Mouse (Mus musculus) ES-E14 (cell line): ENCODE measurements at regions not wholly inside any gene's neighbourhood (a gene's known extent, or its start where the extent isn't known, plus 50 kb on each side); places are given as distances from the start of the nearest gene placed in this dataset.
"Not testable (repeated sequence)": the region's sequence is repeated elsewhere in the genome, so short reads cannot be mapped to it uniquely, and the experiment has no call there.

Experiments used
- DNase-seq: peaks from one replicate; pipeline ENCODE4 v3.0.0-alpha.2; 2013; ENCODE audit warnings: low read depth, low spot score
- H3K27ac ChIP-seq: 2 replicates; pipeline ENCODE4 v1.5.1; 2012; ENCODE audit warnings: low read depth, mild to moderate bottlenecking, low read length, moderate library complexity, mixed read lengths; ENCODE audit not compliant: poor library complexity, insufficient read depth, severe bottlenecking
- H3K36me3 ChIP-seq: 2 replicates; pipeline ENCODE4 v1.6.1; 2012; ENCODE audit warnings: mild to moderate bottlenecking, low read length, moderate library complexity, mixed read lengths; ENCODE audit not compliant: control insufficient read depth, poor library complexity, insufficient read depth, severe bottlenecking
- H3K4me1 ChIP-seq, 2 experiments: fragments of 150-350 bp in 1 of 2; sonication (generic) in 1 of 2; 2 replicates each; pipeline ENCODE4 v1.6.1; 2012; ENCODE audit warnings: low read length in 2 of 2, mild to moderate bottlenecking in 1 of 2, mixed read lengths in 1 of 2; ENCODE audit not compliant: control insufficient read depth in 2 of 2, insufficient read depth in 2 of 2, poor library complexity in 1 of 2
- H3K4me3 ChIP-seq, 2 experiments: fragments of 150-350 bp in 1 of 2; sonication (generic) in 1 of 2; 2 replicates each; pipeline ENCODE4 v1.5.1; 2012; ENCODE audit warnings: low read length in 2 of 2, low read depth in 1 of 2, mild to moderate bottlenecking in 1 of 2, mixed read lengths in 1 of 2; ENCODE audit not compliant: insufficient read depth in 1 of 2, poor library complexity in 1 of 2, severe bottlenecking in 1 of 2
- H3K9ac ChIP-seq: 2 replicates; pipeline ENCODE4 v1.6.1; 2012; ENCODE audit warnings: low read depth, mild to moderate bottlenecking, low read length, mixed read lengths; ENCODE audit not compliant: poor library complexity, insufficient read depth, severe bottlenecking
- H3K9me3 ChIP-seq: fragments of 150-350 bp; sonication (generic); 2 replicates; pipeline ENCODE4 v1.6.1; 2012; ENCODE audit warnings: low read depth, mild to moderate bottlenecking, low read length; ENCODE audit not compliant: control insufficient read depth, insufficient read depth
- CHD2 ChIP-seq: IDR thresholded peaks from 2 replicates; pipeline ENCODE4 v1.6.1; 2014; ENCODE audit warnings: mild to moderate bottlenecking, low read depth, low read length, inconsistent platforms
- HCFC1 ChIP-seq: IDR thresholded peaks from 2 replicates; pipeline ENCODE4 v1.6.1; 2012; ENCODE audit warnings: low read length, inconsistent platforms, borderline replicate concordance; ENCODE audit not compliant: insufficient read depth
- MAFK ChIP-seq: IDR thresholded peaks from 2 replicates; pipeline ENCODE4 v1.6.1; 2014; ENCODE audit warnings: mild to moderate bottlenecking, low read depth, low read length, inconsistent platforms; ENCODE audit not compliant: insufficient read depth
- ZC3H11A ChIP-seq: IDR thresholded peaks from 2 replicates; pipeline ENCODE4 v1.6.1; 2012; ENCODE audit warnings: low read depth, mild to moderate bottlenecking, inconsistent platforms, low read length, borderline replicate concordance
- ZNF384 ChIP-seq: IDR thresholded peaks from 2 replicates; pipeline ENCODE4 v1.6.1; 2012; ENCODE audit warnings: low read depth, low read length, inconsistent platforms
- in situ Hi-C, 2 experiments: fragments of 600-800 bp; cut with MboI; formaldehyde crosslinking; loops; one replicate each; pipeline ENCODE4 v1.15.1; 2025; ENCODE audit warnings: low sequenced_read_pairs in 2 of 2, inconsistent platforms in 1 of 2; ENCODE audit not compliant: unreplicated experiment in 2 of 2

DNA sequence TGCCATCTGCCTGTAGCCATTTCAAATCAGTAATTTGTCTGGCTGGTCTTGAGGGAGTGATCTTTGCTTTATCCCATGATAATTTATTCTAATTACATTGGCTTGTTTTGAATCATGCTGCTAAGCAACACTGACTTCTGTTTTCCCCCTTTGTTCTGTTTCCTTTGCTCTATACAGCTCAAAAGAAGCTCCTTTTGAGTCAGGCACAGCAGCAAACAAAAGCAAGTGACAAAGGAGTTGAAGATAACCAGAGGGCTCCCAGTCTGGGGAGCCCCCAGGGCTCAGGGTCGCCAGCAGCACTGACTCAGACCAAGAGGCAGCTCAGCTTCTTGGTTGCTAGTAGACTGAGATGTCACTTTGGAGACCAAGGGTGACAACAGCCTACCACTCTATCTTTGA, 425.2 kb downstream of the Gm37988 start:
- Histone ChIP-seq H3K4me3 (no peak overlapping the region), H3K9me3 (no peaks in the 10 kb centered on the region), H3K36me3 (no peaks in the 10 kb centered on the region; the same call in 1 of the 2 replicates), H3K27ac (no peak overlapping the region; the same call in 1 of the 2 replicates), H3K9ac (no peak overlapping the region), H3K4me1 (peaks cover 2 to 10% of the 10 kb centered on the region in 2 experiments; a peak in 3 of 4 replicates)
- in situ Hi-C loops: no loop called here
- no peak for TF ChIP-seq ZC3H11A
- no peak for TF ChIP-seq CHD2
- no peak for TF ChIP-seq HCFC1
- TF ChIP-seq ZNF384: no peak
- DNase-seq: peak; percentile 33

DNA sequence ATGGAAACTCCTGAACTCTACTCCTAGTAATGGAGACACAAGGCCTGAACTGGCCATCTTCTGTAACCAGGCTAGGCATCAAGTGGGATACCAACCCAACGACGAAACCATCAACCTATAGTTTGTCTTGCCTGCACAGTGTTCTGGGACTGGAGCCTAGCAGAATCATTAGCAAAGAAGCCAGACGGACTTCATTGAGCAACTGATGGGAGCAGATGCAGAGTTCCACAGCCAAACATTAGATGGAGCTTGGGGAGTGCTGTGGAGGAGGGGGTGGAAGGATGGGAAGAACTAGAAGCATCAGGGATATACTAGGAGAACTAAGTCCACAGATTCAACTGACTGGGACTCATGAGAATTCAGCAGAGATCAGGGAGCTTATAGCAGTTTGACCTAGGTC, 435.5 kb downstream of the Gm37988 start:
- no peak overlapping the region for H3K4me3 ChIP-seq
- TF ChIP-seq ZNF384 (no peak), ZC3H11A (no peak), HCFC1 (no peak), MAFK (no peak), CHD2 (no peak)
- no peak overlapping the region for H3K27ac ChIP-seq
- no peak overlapping the region for H3K9ac ChIP-seq
- no peaks in the 10 kb centered on the region for H3K4me1 ChIP-seq
- no peaks in the 10 kb centered on the region for H3K36me3 ChIP-seq
- H3K9me3 ChIP-seq: peaks cover 2% of the 10 kb centered on the region; the same call in 1 of the 2 replicates
- in situ Hi-C loops: no loop called here
- no peak for DNase-seq

DNA sequence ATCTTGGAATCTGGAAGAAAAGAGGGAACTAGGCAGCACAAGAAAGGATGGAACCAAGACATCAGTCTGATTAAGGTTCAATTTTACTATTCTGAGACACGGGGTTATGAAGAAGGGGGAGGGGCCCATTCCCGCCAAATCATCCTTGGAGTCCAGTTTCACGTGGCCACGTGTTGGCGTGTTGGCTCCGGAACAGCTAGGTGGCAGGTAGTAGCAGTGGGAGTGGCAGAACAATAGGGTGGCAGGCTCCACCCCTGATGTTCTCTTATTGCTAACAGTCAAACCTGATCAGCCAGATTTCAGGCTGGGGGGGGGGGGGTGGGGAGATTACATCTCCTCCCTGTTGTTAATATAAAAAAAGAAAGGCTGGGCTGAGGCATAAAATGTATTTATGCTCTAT, 453.2 kb downstream of the Gm37988 start:
- H3K36me3 ChIP-seq, H3K4me3 ChIP-seq, H3K9ac ChIP-seq, in situ Hi-C loops, DNase-seq, H3K9me3 ChIP-seq, H3K4me1 ChIP-seq: not testable (repeated sequence)
- H3K27ac ChIP-seq: peak overlapping the region; percentile 95

DNA sequence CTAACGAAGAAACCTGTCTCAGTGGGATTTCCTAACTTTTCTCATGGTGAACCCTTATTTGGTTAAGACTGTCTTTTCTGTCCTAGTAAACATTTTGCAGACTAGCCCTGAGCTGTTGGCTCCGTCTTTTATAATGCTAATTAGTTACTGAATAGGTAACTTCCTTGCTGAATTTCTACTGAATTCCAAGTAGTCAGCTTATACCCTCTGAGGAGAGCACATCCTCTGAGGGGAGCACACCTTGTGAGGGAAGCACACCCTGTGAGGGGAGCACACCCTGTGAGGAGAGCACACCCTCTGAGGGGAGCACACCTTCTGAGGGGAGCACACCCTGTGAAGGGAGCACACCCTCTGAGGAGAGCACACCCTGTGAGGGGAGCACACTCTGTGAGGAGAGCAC, 453.6 kb downstream of the Gm37988 start:
- H3K36me3 ChIP-seq, DNase-seq, H3K9ac ChIP-seq, H3K4me1 ChIP-seq, in situ Hi-C loops, H3K9me3 ChIP-seq, H3K4me3 ChIP-seq: not testable (repeated sequence)
- peak overlapping the region; percentile 92 for H3K27ac ChIP-seq

DNA sequence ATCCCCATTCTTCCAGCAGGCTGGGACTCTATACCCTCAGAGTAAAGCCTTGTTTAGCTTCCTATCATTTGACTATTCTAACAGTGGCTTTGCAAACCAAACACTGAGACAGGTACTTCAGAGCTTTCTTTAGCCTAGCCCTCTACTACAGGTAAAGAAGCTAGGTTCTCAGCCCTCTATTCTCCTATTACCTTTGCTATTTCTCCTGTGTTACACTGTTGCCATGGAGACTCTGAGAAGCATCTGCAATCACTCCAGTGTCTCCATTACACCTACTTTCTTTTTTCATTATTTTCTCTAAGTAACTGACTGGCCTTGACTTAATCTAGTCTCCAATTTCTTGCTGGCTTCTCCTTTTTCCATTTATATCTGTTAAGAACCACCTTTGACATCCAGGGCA, 466.2 kb downstream of the Gm37988 start:
- TF ChIP-seq HCFC1 (no peak), CHD2 (no peak), MAFK (no peak), ZNF384 (no peak), ZC3H11A (no peak)
- DNase-seq: no peak
- Histone ChIP-seq H3K9me3 (no peaks in the 10 kb centered on the region), H3K36me3 (no peaks in the 10 kb centered on the region), H3K27ac (no peak overlapping the region), H3K9ac (no peak overlapping the region), H3K4me1 (no peaks in the 10 kb centered on the region), H3K4me3 (no peak overlapping the region)
- in situ Hi-C loops: no loop called here
